Mouse (Mus musculus) layer of hippocampus, postnatal 10 days (tissue): Measurements from ENCODE around the gene Rpl22. TPM values are rescaled to one million over a fixed set of nuclear protein-coding genes. Genes with fewer than 3 reads are reported as not detected.

Experiments
- DNase-seq, 2 experiments: peaks; one replicate each; pipeline ENCODE4 v3.0.0; 2021; ENCODE audit warnings: low spot score in 2 of 2
- total RNA-seq, 2 experiments: library from RNA; stranded (reverse); gene quantifications; 2 replicates each; pipeline ENCODE4 v1.2.3; 2021

Gene Rpl22
- total RNA-seq, 2 experiments from 2014 or later, result 283 to 319 TPM

GRCm38 (mm10) chr4:152296371-152296770 is 29.2 kb upstream of the Rpl22 start:
- DNase-seq, result no peak

- DNase-seq, result peak; percentile 99
Observed at GRCm38 (mm10) chr4:152296874-152297861, 28.4 kb upstream of the Rpl22 start, which contains the start of gene Icmt. Gene Icmt (plus strand): TSS chr4:152297227.

GRCm38 (mm10) chr4:152298836-152299235 is 26.7 kb upstream of the Rpl22 start:
- DNase-seq, result no peak

GRCm38 (mm10) chr4:152300375-152300774 is 25.2 kb upstream of the Rpl22 start:
- no peak for DNase-seq

GRCm38 (mm10) chr4:152302012-152302411 is 23.5 kb upstream of the Rpl22 start:
- DNase-seq, result no peak

- DNase-seq, result no peak
Observed at GRCm38 (mm10) chr4:152303172-152303571, 22.4 kb upstream of the Rpl22 start.

- no peak for DNase-seq
Observed at GRCm38 (mm10) chr4:152304685-152305084, 20.9 kb upstream of the Rpl22 start.

GRCm38 (mm10) chr4:152305991-152306390 is 19.6 kb upstream of the Rpl22 start:
- no peak for DNase-seq

- no peak for DNase-seq
Observed at GRCm38 (mm10) chr4:152307542-152307941, 18.0 kb upstream of the Rpl22 start.

- no peak for DNase-seq
Observed at GRCm38 (mm10) chr4:152312186-152312585, 13.4 kb upstream of the Rpl22 start.

GRCm38 (mm10) chr4:152313211-152313632 is 12.3 kb upstream of the Rpl22 start:
- DNase-seq, result no peak

GRCm38 (mm10) chr4:152313934-152314333 is 11.6 kb upstream of the Rpl22 start:
- no peak for DNase-seq

- DNase-seq, result no peak
Observed at GRCm38 (mm10) chr4:152315498-152316213, 9.9 kb upstream of the Rpl22 start.

- DNase-seq, result no peak
Observed at GRCm38 (mm10) chr4:152317631-152318033, 7.9 kb upstream of the Rpl22 start.

GRCm38 (mm10) chr4:152318517-152319234 is 6.9 kb upstream of the Rpl22 start, which contains the start of gene Rnf207:
Gene Rnf207 (minus strand): TSS chr4:152318993.
- DNase-seq, result peak in 1 of 2 experiments; percentile 65

GRCm38 (mm10) chr4:152321464-152321863 is 4.1 kb upstream of the Rpl22 start:
- no peak for DNase-seq

GRCm38 (mm10) chr4:152324641-152325562 is 640 bp upstream of the Rpl22 start:
- no peak for DNase-seq

- no peak for DNase-seq
Observed at GRCm38 (mm10) chr4:152326543-152326942, 1.0 kb downstream of the Rpl22 start.

GRCm38 (mm10) chr4:152328691-152329090 is 3.1 kb downstream of the Rpl22 start:
- peak in 1 of 2 experiments; percentile 52 for DNase-seq

GRCm38 (mm10) chr4:152332952-152333351 is 7.4 kb downstream of the Rpl22 start:
- peak; percentile 79 to 80 for DNase-seq
